8 mouse cellular contexts compared by ENCODE assay signal in the genomic region with DNA sequence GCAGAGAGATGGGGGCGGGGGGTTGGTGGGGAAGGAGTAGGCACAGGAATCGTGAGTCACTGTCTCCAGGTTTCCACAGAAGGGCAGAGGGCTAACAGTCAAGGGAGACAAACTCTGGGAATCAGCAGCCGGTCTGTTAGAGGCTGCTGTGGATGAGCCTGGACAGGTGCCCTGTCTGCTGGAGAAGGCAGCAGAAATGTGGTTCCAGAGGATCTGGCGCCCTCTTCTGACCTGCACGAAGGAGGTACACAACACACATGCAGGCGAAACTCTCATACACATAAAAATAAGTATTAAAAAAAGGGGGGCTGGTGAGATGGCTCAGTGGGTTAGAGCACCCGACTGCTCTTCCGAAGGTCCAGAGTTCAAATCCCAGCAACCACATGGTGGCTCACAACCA. TPM values are rescaled to one million over a fixed set of nuclear protein-coding genes. Genes with fewer than 3 reads are reported as not detected.
A peak's percentile ranks its signal among the peaks of the same experiment; 100 is the strongest.
DNase-seq lines count a peak whose midpoint lies in the region; ATAC-seq and TF ChIP-seq lines count a peak whose summit lies in the region.

No protein-coding gene starts in this region.

- no peaks in the 10 kb centered on the region for H3K9me3 ChIP-seq in embryonic facial prominence, embryonic 14.5 days (ENCODE audit: control insufficient read depth, low read length)

- peak; percentile 5 to 7 for DNase-seq in cerebellum, postnatal 25 days
- no peak for DNase-seq in cerebellum, adult 2 months
- DNase-seq in testis, postnatal 14 days (ENCODE audit: low spot score): no peak
- DNase-seq in embryonic facial prominence, embryonic 14.5 days (ENCODE audit: low spot score): peak; percentile 8
- DNase-seq in mesoderm, embryonic 11.5 days (ENCODE audit: low read depth, low spot score): peak; percentile 48
- DNase-seq in right cerebral cortex, postnatal 25 days: no peak
- DNase-seq in cerebellum, adult 11-12 months: no peak

- no peak overlapping the region for H3K4me2 ChIP-seq in embryonic facial prominence, embryonic 14.5 days (ENCODE audit: low read depth, low read length)

- no peak for ATAC-seq in embryonic facial prominence, embryonic 14.5 days (ENCODE audit: low read depth)

- 44% methylated on average over 8 of the region's 8 CpGs for WGBS in cerebellum, adult 2 months
- WGBS in embryonic facial prominence, embryonic 14.5 days: 44% methylated on average over 8 of the region's 8 CpGs

- no peaks in the 10 kb centered on the region for H3K36me3 ChIP-seq in testis, adult 2 months (ENCODE audit: control insufficient read depth, insufficient read depth, low read length)
- H3K36me3 ChIP-seq in embryonic facial prominence, embryonic 14.5 days (ENCODE audit: control insufficient read depth, insufficient read depth, low read length): no peaks in the 10 kb centered on the region

- H3K4me3 ChIP-seq in cerebellum, adult 2 months (replicated peaks; ENCODE audit: insufficient read depth, low read depth, low read length): no peak overlapping the region
- H3K4me3 ChIP-seq in testis, adult 2 months (ENCODE audit: control insufficient read depth, low read depth, low read length): no peak overlapping the region
- no peak overlapping the region for H3K4me3 ChIP-seq in embryonic facial prominence, embryonic 14.5 days (ENCODE audit: low read depth, low read length)

- TF ChIP-seq CTCF in cerebellum, adult 2 months (IDR thresholded peaks at IDR 0.05; ENCODE audit: borderline replicate concordance, insufficient read depth, low read depth, low read length): no peak
- TF ChIP-seq CTCF in testis, adult 2 months (IDR thresholded peaks at IDR 0.05; ENCODE audit: control insufficient read depth, insufficient read depth, insufficient replicate concordance, low read depth, low read length): peak; percentile 28; the same call in 1 of the 2 replicates

- H3K4me1 ChIP-seq in cerebellum, adult 2 months (ENCODE audit: control insufficient read depth, insufficient read depth, low read length): no peaks in the 10 kb centered on the region
- H3K4me1 ChIP-seq in testis, adult 2 months (ENCODE audit: control insufficient read depth, insufficient read depth, low read length): no peaks in the 10 kb centered on the region
- no peaks in the 10 kb centered on the region for H3K4me1 ChIP-seq in embryonic facial prominence, embryonic 14.5 days (ENCODE audit: control insufficient read depth, insufficient read depth, low read length)

- H3K27ac ChIP-seq in cerebellum, adult 2 months (ENCODE audit: insufficient read depth, low read length): no peak overlapping the region
- no peak overlapping the region for H3K27ac ChIP-seq in testis, adult 2 months (ENCODE audit: control insufficient read depth, insufficient read depth, low read depth, low read length)
- H3K27ac ChIP-seq in embryonic facial prominence, embryonic 14.5 days (replicated peaks; ENCODE audit: low read depth, low read length): no peak overlapping the region

- no peak overlapping the region for H3K9ac ChIP-seq in embryonic facial prominence, embryonic 14.5 days (ENCODE audit: low read depth, low read length)

- no peak for TF ChIP-seq POLR2A in cerebellum, adult 2 months (IDR thresholded peaks at IDR 0.05; ENCODE audit: borderline replicate concordance, insufficient read depth, low read length)
- no peak for TF ChIP-seq POLR2A in testis, adult 2 months (IDR thresholded peaks at IDR 0.05; ENCODE audit: control insufficient read depth, low read depth, low read length)

- no peaks in the 10 kb centered on the region for H3K27me3 ChIP-seq in cerebellum, adult 2 months (ENCODE audit: control insufficient read depth, insufficient read depth, low read length)
- H3K27me3 ChIP-seq in testis, adult 2 months (ENCODE audit: control insufficient read depth, insufficient read depth, low read length): no peaks in the 10 kb centered on the region
- no peaks in the 10 kb centered on the region for H3K27me3 ChIP-seq in embryonic facial prominence, embryonic 14.5 days (replicated peaks; ENCODE audit: control insufficient read depth, insufficient read depth, low read length)

RNA-seq across cellular contexts. Expression of a gene that starts 13.3 kb away (rescaled TPM):
- not detected in 2 replicates for polyA plus RNA-seq in cerebellum, adult 2 months (2012; rRNA removed)
- polyA plus RNA-seq in testis, adult 2 months (2012; rRNA removed): not detected in 2 replicates
- polyA plus RNA-seq in embryonic facial prominence, embryonic 14.5 days (2014; fragmentation: Nextera tagmentation; extraction: Ambion mirVana): not detected in 2 replicates

RNA-seq across cellular contexts. Expression of a gene that starts 27.9 kb away (rescaled TPM):
- not detected in 2 replicates for polyA plus RNA-seq in cerebellum, adult 2 months (2012; rRNA removed)
- 31.3 and 33.3 TPM in 2 replicates for polyA plus RNA-seq in testis, adult 2 months (2012; rRNA removed)
- not detected in 2 replicates for polyA plus RNA-seq in embryonic facial prominence, embryonic 14.5 days (2014; fragmentation: Nextera tagmentation; extraction: Ambion mirVana)

RNA-seq across cellular contexts. Expression of a gene that starts 55.5 kb away (rescaled TPM):
- 48.7 and 53.5 TPM in 2 replicates for polyA plus RNA-seq in cerebellum, adult 2 months (2012; rRNA removed)
- 37.8 and 42.0 TPM in 2 replicates for polyA plus RNA-seq in testis, adult 2 months (2012; rRNA removed)
- 56.2 and 66.1 TPM in 2 replicates for polyA plus RNA-seq in embryonic facial prominence, embryonic 14.5 days (2014; fragmentation: Nextera tagmentation; extraction: Ambion mirVana)

Comparison
In these comparisons a context has a peak if more than half of its experiments do, and no peak if none do; other contexts are left out.
1. DNase-seq: peak in cerebellum, postnatal 25 days (2 of 2), embryonic facial prominence, embryonic 14.5 days (single experiment) and mesoderm, embryonic 11.5 days (single experiment); none in cerebellum, adult 2 months (0 of 2), testis, postnatal 14 days (single experiment), right cerebral cortex, postnatal 25 days (single experiment) and cerebellum, adult 11-12 months (single experiment).
2. RNA of a gene that starts 27.9 kb away (polyA plus RNA-seq): 31.3 to 33.3 TPM in testis, adult 2 months; not detected in cerebellum, adult 2 months and not detected in embryonic facial prominence, embryonic 14.5 days; every median in the first group is over 10 times any median in the second.